Mouse (Mus musculus): Measurements from ENCODE around the gene Ism1. TPM values are rescaled to one million over a fixed set of nuclear protein-coding genes. Genes with fewer than 3 reads are reported as not detected.

Gene Ism1
- polyA plus RNA-seq, 1 experiment from 2014 or later, result 4.4 TPM

DNA sequence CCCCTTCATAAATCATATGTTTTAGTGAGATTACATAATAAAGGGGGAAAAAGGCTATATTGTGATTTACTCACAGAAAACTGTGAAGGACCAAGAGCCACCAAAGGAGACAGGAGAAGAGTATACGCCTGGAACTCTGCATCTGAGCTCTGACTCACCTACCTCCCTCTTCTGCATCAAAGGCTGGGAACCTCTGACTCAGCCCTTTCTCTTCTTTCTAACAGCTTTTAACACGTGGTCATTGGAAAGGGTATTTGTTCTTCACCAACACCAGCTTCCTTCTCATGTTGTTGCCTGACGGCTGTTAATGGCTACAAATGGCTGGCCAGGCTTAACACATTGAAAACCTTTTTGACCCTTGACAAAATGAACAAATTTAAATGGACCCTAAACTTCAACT, 36.2 kb downstream of the Ism1 start:
- ATAC-seq (ENCODE audit: insufficient number of reproducible peaks, insufficient read depth, low FRiP score, low TSS enrichment, low read depth), result no peak
- H3K36me3 ChIP-seq, result no peaks in the 10 kb centered on the region
- no peak overlapping the region for H3K27ac ChIP-seq
- no peak overlapping the region for H3K4me2 ChIP-seq
- H3K9ac ChIP-seq, result no peak overlapping the region
- peaks cover 3% of the 10 kb centered on the region; the same call in 1 of the 2 replicates for H3K4me1 ChIP-seq
- no peak overlapping the region for H3K4me3 ChIP-seq
- whole genome bisulfite sequencing, result 68% methylated on average over 3 of the region's 3 CpGs
- H3K27me3 ChIP-seq, result no peaks in the 10 kb centered on the region
- H3K9me3 ChIP-seq, result no peaks in the 10 kb centered on the region

DNA sequence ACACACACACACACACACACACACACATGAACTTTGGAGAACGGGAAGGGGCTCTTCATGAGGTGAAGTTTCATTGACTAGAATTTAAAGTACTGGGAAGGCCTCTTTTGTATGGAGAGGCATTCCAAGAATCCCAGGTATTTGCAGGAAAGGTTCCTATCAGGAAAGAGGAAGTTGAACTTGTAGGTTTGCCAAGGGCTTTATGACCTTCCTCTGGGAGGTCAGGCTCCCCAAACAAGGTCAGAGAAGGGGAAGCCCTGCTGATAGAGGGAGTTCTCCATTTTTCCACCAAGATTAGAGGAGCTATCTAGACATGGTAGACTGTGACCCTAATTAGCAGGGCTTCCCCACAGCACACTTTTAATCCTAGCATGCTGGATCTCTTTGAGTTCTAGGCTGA, 39.8 kb downstream of the Ism1 start:
- H3K9ac ChIP-seq, result no peak overlapping the region
- 60% methylated on average over 1 of the region's 1 CpGs for WGBS
- H3K9me3 ChIP-seq, result no peaks in the 10 kb centered on the region
- no peak overlapping the region for H3K27ac ChIP-seq
- H3K4me2 ChIP-seq, result no peak overlapping the region
- H3K4me1 ChIP-seq, result no peaks in the 10 kb centered on the region
- no peaks in the 10 kb centered on the region for H3K36me3 ChIP-seq
- H3K27me3 ChIP-seq, result no peaks in the 10 kb centered on the region
- H3K4me3 ChIP-seq, result no peak overlapping the region
- ATAC-seq (ENCODE audit: insufficient number of reproducible peaks, insufficient read depth, low FRiP score, low TSS enrichment, low read depth), result no peak

DNA sequence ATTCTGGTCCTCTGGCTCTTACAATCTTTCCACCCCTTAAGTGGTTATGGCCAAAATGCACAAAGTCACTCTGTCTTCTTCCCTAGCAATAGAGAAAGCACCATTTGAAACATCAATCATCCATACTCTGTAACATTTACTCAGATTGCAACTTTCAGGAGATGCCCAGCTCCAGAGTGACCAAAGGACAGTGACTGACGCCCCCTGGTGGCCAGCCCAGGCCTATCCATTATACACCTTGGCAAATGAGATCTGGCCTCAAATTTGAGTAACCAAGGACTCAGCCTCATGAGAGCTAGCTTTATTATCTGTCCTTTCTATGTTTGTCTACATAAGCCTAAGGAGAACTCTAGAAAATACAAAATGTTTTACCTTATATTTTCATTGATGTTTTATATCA, 44.7 kb downstream of the Ism1 start:
- Histone ChIP-seq H3K4me2 (no peak overlapping the region), H3K4me3 (no peak overlapping the region), H3K9me3 (no peaks in the 10 kb centered on the region), H3K27me3 (no peaks in the 10 kb centered on the region), H3K36me3 (no peaks in the 10 kb centered on the region), H3K9ac (no peak overlapping the region), H3K4me1 (no peaks in the 10 kb centered on the region), H3K27ac (no peak overlapping the region)
- no peak for ATAC-seq (ENCODE audit: insufficient number of reproducible peaks, insufficient read depth, low FRiP score, low TSS enrichment, low read depth)
- 6% methylated on average over 1 of the region's 1 CpGs for WGBS

DNA sequence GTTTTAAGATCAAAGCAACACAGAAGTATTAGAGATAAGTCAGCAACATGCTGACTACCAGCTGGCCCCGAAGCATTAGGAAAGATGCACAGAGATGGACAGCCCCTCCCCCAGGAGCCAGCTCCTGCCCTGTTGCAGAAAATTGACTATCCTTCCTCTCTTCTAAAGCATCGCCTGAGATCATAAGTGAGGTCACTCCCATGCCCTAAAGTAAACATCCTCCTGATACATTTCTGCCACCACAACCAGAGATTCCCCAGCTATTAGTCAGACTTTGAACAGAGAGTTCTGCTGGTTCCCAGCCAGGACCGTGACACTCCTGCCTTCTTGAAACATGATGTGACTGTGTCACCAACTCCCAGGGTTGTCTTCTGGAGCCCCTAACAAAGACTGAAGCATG, 45.3 kb downstream of the Ism1 start:
- H3K4me3 ChIP-seq, result no peak overlapping the region
- 34% methylated on average over 3 of the region's 3 CpGs for WGBS
- H3K36me3 ChIP-seq, result no peaks in the 10 kb centered on the region
- no peak overlapping the region for H3K9ac ChIP-seq
- no peaks in the 10 kb centered on the region for H3K9me3 ChIP-seq
- H3K4me2 ChIP-seq, result no peak overlapping the region
- no peak for ATAC-seq (ENCODE audit: insufficient number of reproducible peaks, insufficient read depth, low FRiP score, low TSS enrichment, low read depth)
- no peaks in the 10 kb centered on the region for H3K4me1 ChIP-seq
- no peaks in the 10 kb centered on the region for H3K27me3 ChIP-seq
- H3K27ac ChIP-seq, result no peak overlapping the region

DNA sequence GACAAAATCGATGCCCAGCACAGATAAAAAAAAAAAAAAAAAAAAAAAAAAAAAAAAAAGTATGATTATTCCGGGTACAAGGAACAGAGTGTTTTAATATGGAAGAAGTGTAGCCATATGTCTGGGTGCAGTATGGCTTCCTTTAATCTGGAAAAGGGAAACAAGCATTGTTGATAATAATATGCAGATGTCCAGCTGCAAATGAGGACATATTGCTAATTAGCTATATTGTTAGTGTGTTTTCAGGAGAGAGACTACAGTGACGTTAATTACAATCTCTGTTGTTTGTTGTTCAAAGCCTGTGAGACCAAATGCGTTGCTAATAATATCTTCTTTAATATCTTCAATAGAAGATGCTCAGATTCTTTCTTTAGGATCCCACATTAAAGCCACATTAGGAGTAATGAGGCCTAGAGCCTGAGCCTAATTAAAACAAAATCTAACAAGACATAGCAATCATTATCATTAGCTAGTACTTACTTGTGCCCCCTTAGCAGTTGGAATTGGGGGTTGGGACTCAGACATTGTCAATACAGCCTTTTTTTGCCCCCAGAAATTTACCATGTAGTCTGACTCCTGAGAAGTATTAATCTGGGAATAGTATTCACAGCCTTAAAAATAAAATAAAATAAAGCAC, 46.3 kb downstream of the Ism1 start:
- no peaks in the 10 kb centered on the region for H3K36me3 ChIP-seq
- H3K9me3 ChIP-seq, result no peaks in the 10 kb centered on the region
- H3K9ac ChIP-seq, result no peak overlapping the region
- no peak overlapping the region for H3K27ac ChIP-seq
- H3K4me1 ChIP-seq, result no peaks in the 10 kb centered on the region
- no peak for ATAC-seq (ENCODE audit: insufficient number of reproducible peaks, insufficient read depth, low FRiP score, low TSS enrichment, low read depth)
- no peaks in the 10 kb centered on the region for H3K27me3 ChIP-seq
- no peak overlapping the region for H3K4me3 ChIP-seq
- no peak overlapping the region for H3K4me2 ChIP-seq
- WGBS, result 49% methylated on average over 4 of the region's 4 CpGs

DNA sequence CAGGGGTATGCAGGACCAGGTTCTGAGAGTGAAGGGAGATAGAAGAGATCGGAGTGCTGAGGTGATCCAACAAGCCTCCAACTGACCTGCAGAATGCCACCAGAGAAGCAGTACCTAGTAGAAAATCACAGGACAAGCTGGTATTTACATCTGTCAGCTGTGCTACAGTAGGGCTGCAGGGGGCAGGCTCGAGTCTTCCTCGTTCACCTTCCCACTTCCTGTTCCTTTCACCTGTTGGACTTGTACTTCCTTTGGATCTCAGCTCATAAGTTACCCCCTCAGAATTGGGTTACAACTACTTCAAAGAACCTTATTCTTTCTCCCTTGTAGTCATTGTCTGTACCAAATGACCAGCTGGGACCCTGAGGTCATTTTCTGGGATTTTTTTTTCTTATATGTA, 47.4 kb downstream of the Ism1 start:
- Histone ChIP-seq H3K9me3 (no peaks in the 10 kb centered on the region), H3K36me3 (no peaks in the 10 kb centered on the region), H3K4me1 (no peaks in the 10 kb centered on the region), H3K27ac (no peak overlapping the region), H3K27me3 (no peaks in the 10 kb centered on the region), H3K4me2 (no peak overlapping the region), H3K9ac (no peak overlapping the region), H3K4me3 (no peak overlapping the region)
- 76% methylated on average over 3 of the region's 3 CpGs for WGBS
- no peak for ATAC-seq (ENCODE audit: insufficient number of reproducible peaks, insufficient read depth, low FRiP score, low TSS enrichment, low read depth)

DNA sequence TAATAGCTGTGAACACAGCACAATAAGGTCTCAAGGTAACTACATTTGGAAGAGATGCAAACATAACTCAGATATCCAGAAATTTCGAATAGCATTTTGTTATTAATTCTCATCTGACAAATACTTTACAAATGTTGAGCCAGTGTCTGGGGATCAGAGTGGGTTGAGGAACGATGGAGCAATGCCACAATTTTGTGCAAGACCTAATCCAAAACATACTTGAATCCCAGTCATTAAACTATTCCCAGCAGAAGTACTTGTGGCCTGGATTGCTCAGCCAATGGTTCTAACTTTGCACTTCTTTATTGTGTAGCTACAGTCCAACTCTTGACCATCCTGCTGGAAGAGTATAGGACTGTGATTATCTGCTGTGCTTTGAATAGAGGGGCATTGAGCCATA, 50.1 kb downstream of the Ism1 start:
- no peak overlapping the region for H3K9ac ChIP-seq
- H3K36me3 ChIP-seq, result no peaks in the 10 kb centered on the region
- no peak overlapping the region for H3K27ac ChIP-seq
- no peaks in the 10 kb centered on the region for H3K4me1 ChIP-seq
- no peaks in the 10 kb centered on the region for H3K9me3 ChIP-seq
- no peaks in the 10 kb centered on the region for H3K27me3 ChIP-seq
- H3K4me2 ChIP-seq, result no peak overlapping the region
- no peak overlapping the region for H3K4me3 ChIP-seq
- no peak for ATAC-seq (ENCODE audit: insufficient number of reproducible peaks, insufficient read depth, low FRiP score, low TSS enrichment, low read depth)
- WGBS, result 72% methylated on average over 2 of the region's 2 CpGs

DNA sequence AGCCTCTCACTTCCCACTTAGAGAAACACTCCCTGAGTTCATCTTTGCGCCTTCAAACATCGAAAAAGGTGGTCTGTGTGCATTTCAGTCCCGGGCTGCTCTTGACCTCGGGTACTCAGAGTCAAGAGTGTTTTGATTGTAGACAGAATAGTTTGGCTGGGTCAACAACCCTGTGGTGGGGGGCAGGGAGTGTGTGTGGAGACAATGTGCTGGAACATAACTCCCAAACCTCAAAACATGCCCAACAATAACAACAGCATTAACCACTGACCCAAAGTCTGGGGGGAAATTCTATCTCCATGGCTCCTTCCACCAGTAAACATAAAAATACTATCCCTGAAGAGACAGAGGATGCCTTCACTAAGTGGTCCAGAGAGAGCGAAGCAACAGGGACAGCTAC, 51.4 kb downstream of the Ism1 start:
- Histone ChIP-seq H3K9me3 (no peaks in the 10 kb centered on the region), H3K27ac (no peak overlapping the region), H3K4me1 (no peaks in the 10 kb centered on the region), H3K4me3 (no peak overlapping the region), H3K4me2 (no peak overlapping the region), H3K9ac (no peak overlapping the region), H3K27me3 (no peaks in the 10 kb centered on the region), H3K36me3 (no peaks in the 10 kb centered on the region)
- WGBS, result 78% methylated on average over 5 of the region's 5 CpGs
- ATAC-seq (ENCODE audit: insufficient number of reproducible peaks, insufficient read depth, low FRiP score, low TSS enrichment, low read depth), result no peak

DNA sequence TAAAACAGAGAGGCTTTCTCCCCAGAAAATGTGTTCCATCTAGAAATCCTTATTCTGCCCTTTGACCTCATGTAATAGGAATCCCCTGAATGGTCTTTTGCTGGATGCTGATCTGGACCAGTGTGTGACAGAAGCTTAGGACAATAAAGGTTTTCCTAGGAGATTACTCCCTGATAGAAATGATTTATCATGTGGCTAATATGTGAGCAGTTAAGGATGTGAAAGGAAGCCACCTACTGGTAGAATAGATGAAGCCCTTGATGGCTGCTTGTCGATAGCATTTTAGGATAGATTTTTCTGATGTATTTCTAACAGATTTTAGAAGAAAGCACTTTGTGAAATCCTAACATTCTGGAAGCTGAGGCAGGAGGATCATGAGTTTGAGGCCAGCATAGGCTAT, 64.4 kb downstream of the Ism1 start:
- ATAC-seq (ENCODE audit: insufficient number of reproducible peaks, insufficient read depth, low FRiP score, low TSS enrichment, low read depth), result no peak
- H3K4me1 ChIP-seq, result peaks cover 8% of the 10 kb centered on the region
- H3K27ac ChIP-seq, result no peak overlapping the region
- no peak overlapping the region for H3K9ac ChIP-seq
- WGBS, result 64% methylated on average over 1 of the region's 1 CpGs
- H3K4me3 ChIP-seq, result no peak overlapping the region
- no peak overlapping the region for H3K4me2 ChIP-seq
- H3K9me3 ChIP-seq, result no peaks in the 10 kb centered on the region
- H3K27me3 ChIP-seq, result no peaks in the 10 kb centered on the region
- 0 out of 2 replicates have a peak, but pooled peaks cover 2% of the 10 kb centered on the region for H3K36me3 ChIP-seq

DNA sequence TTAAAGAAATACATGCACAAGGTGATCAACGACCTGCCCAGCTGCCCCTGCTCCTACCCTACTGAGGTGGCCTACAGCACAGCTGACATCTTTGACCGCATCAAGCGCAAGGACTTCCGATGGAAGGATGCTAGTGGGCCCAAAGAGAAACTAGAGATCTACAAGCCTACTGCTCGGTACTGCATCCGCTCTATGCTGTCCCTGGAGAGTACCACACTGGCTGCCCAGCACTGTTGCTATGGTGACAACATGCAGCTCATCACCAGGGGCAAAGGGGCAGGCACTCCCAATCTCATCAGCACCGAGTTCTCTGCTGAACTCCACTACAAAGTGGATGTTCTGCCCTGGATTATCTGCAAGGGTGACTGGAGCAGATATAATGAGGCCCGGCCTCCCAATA, 79.0 kb downstream of the Ism1 start:
- H3K4me2 ChIP-seq, result no peak overlapping the region
- H3K4me3 ChIP-seq, result no peak overlapping the region
- H3K27me3 ChIP-seq, result no peaks in the 10 kb centered on the region
- no peaks in the 10 kb centered on the region for H3K4me1 ChIP-seq
- WGBS, result 75% methylated on average over 8 of the region's 8 CpGs
- no peak overlapping the region for H3K27ac ChIP-seq
- no peak for ATAC-seq (ENCODE audit: insufficient number of reproducible peaks, insufficient read depth, low FRiP score, low TSS enrichment, low read depth)
- no peak overlapping the region for H3K9ac ChIP-seq
- no peaks in the 10 kb centered on the region for H3K9me3 ChIP-seq
- peaks cover 7% of the 10 kb centered on the region; the same call in 1 of the 2 replicates for H3K36me3 ChIP-seq

DNA sequence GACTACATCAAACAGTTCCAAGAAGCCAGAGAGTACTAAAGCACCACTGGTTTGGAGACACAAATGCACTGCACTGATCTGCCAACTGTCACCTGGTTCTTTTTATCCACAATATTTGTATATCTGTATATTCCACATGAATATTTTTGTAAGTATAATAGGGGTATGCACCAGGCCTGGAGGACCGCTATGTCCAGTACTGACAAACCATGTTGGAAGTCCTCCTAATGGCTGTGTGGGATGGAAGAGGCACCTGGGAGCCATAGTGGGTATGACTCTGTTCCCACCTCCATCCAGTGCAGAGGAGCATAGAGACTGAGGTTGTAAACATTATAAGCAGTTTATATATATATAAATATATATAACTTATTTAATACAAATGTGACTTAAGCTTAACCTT, 79.5 kb downstream of the Ism1 start:
- H3K27ac ChIP-seq, result no peak overlapping the region
- H3K27me3 ChIP-seq, result no peaks in the 10 kb centered on the region
- H3K4me2 ChIP-seq, result no peak overlapping the region
- no peaks in the 10 kb centered on the region for H3K9me3 ChIP-seq
- no peak overlapping the region for H3K9ac ChIP-seq
- ATAC-seq (ENCODE audit: insufficient number of reproducible peaks, insufficient read depth, low FRiP score, low TSS enrichment, low read depth), result no peak
- 100% methylated on average over 1 of the region's 1 CpGs for WGBS
- no peaks in the 10 kb centered on the region for H3K4me1 ChIP-seq
- H3K36me3 ChIP-seq, result peaks cover 7% of the 10 kb centered on the region; the same call in 1 of the 2 replicates
- no peak overlapping the region for H3K4me3 ChIP-seq

DNA sequence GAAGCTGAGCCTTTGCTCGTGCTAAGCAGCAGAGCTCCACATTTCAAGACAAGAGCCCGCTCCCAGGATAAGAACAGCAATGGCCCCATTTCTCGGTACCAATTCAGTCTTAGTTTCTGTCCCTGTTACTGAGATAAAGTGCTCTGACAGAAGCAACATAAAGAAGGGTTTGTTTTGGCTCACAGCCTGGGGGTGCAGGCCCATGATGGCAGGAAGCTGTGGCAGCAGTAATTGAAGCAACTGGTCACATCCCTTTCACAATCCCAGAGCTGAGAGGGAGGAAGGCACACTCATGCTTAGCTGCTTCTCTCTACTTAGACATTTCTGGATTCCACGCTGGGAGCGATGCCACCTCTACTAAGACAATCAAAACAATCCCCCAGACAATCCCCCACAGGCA, 86.4 kb downstream of the Ism1 start:
- 41% methylated on average over 5 of the region's 5 CpGs for WGBS

More for the DNA sequence above, 86.4 kb downstream of the Ism1 start:
- H3K9me3 ChIP-seq, result no peaks in the 10 kb centered on the region
- H3K4me3 ChIP-seq, result no peak overlapping the region
- H3K27me3 ChIP-seq, result no peaks in the 10 kb centered on the region
- no peak for ATAC-seq (ENCODE audit: insufficient number of reproducible peaks, insufficient read depth, low FRiP score, low TSS enrichment, low read depth)
- H3K9ac ChIP-seq, result no peak overlapping the region
- no peak overlapping the region for H3K4me2 ChIP-seq
- no peaks in the 10 kb centered on the region for H3K4me1 ChIP-seq
- no peaks in the 10 kb centered on the region for H3K36me3 ChIP-seq
- H3K27ac ChIP-seq, result peak overlapping the region; percentile 51; the same call in 1 of the 2 replicates

All from embryonic facial prominence, embryonic 13.5 days (tissue).